Mouse (Mus musculus) E14TG2a.4 (cell line): ENCODE data around the gene Wdfy4.

Source experiments
- CTCF ChIP-seq: conservative IDR thresholded peaks from 2 replicates; pipeline ENCODE4 v1.5.1; 2014; ENCODE audit warnings: low read length
- NANOG ChIP-seq: IDR thresholded peaks from 2 replicates; pipeline ENCODE4 v1.6.1; 2014; ENCODE audit warnings: borderline replicate concordance, low read length, mixed read lengths

GRCm38 (mm10) chr14:33101609-33102008, 83.7 kb downstream of the Wdfy4 start:
- TF ChIP-seq CTCF = no peak
- TF ChIP-seq NANOG = no peak
